Mouse (Mus musculus): ENCODE results near the gene Cdc42se2. TPM values are rescaled to one million over a fixed set of nuclear protein-coding genes. Genes with fewer than 3 reads are reported as not detected.

The Cdc42se2 gene
- polyA plus RNA-seq (2016; fragmentation: Nextera tagmentation; extraction: Ambion mirVana) = 118 and 119 TPM in 2 replicates

DNA sequence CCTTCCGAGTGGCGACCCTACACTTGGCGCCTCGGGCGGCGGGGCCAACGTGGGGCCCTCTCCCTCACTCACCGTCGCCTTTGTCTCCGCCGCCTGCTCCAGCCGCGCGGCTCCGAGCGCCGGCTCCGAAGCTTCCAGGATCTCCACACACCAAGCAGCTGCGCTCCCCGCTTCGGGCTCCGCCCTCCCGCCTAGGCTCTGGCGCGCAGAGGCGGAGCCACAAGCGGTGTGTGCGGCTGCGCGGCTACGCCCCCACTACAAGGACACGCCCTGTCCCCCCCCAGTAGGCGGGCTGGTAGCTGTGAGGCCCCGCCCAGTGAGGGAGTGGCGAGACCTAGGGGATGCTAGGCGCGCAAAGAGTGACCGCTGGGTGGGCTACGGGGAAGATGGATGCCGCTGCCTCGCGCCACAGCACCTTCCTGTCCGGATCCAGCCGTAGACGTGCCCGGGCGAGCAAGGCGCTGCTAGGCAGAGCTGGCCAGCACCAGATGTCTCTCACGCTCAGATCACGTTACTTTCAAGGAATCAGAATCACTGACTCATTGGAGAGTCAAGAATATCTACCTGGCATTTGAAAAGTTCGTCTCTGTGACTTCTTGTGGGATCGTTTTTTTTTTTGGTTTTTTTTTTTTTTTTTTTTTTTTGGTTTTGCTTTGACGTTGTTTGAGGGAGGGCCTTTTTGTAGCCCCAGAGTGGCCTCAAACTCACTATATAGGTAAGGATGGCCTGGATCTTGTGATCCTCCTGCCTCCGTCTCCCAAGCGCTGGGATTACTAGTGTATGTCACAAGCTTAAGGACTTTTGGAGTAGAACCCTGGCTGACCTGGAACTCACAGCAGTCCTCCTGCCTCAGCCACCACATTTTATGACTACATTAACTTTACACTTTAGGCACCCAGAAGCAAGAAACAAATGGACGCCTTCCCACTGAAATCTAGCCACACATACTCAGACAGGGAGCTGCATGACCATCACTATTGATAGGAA, at the start of gene Cdc42se2:
Gene Cdc42se2, minus strand, starts transcription at position 188 of the 987 bp plus-strand sequence.
- no peaks in the 10 kb centered on the region for H3K9me3 ChIP-seq
- peak within 1 kb of the TSS; percentile 94 for H3K9ac ChIP-seq (replicated peaks)
- H3K4me2 ChIP-seq = peak within 1 kb of the TSS; percentile 64
- H3K27ac ChIP-seq = peak within 1 kb of the TSS; percentile 99
- H3K4me3 ChIP-seq (replicated peaks) = peak within 1 kb of the TSS; percentile 89
- peak; percentile 97 for ATAC-seq (ENCODE audit: insufficient number of reproducible peaks, insufficient read depth, low FRiP score, low TSS enrichment, low read depth)
- H3K4me1 ChIP-seq (replicated peaks) = peaks cover 7% of the 10 kb centered on the region
- H3K36me3 ChIP-seq = peaks cover 7% of the 10 kb centered on the region; the same call in 1 of the 2 replicates
- H3K27me3 ChIP-seq = no peaks in the 10 kb centered on the region
- WGBS = 4% methylated on average over 56 of the region's 56 CpGs

DNA sequence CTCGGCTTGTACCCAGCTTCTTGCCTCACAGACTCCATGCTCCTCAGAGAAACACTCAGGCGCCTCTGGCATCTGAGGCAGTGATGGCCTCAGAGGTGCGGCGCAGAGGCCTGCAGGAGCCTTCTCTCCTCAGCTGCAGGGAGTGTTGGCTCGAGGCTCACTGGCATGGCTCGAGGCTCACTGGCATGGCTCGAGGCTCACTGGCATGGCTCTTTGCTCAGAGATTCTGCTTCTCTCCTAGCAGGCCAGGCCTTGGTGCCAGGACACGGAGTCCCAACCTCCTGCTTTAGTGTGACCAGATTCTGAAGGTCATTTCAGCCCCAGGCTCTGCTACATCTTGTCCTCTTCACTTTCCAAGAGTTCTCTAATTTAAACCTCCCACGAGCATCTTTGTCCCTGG, 48.6 kb upstream of the Cdc42se2 start:
- H3K9me3 ChIP-seq = no peaks in the 10 kb centered on the region
- no peak for ATAC-seq (ENCODE audit: insufficient number of reproducible peaks, insufficient read depth, low FRiP score, low TSS enrichment, low read depth)
- WGBS = 78% methylated on average over 9 of the region's 9 CpGs

DNA sequence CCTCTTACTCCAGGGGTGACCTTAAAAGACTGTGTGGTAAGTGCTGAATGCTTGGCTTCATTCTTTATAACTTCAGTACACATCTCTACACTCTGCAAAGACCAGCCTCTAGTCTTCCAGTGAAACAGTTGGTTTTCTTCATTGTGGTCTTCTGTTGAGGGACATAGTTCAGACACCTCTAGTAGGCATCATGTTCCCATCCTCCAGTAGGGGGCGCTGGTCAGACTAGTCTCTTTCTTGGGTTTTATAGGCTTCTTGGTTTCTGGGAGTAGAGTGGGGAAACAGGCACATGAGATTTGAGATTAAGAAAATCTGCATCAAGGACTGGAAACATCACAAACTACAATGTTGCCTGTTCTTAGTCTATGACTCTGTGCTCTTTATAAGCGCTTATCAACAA, 47.1 kb upstream of the Cdc42se2 start:
- Histone ChIP-seq H3K27me3 (no peaks in the 10 kb centered on the region), H3K9ac (replicated peaks) (no peak overlapping the region), H3K9me3 (no peaks in the 10 kb centered on the region), H3K27ac (no peak overlapping the region), H3K4me3 (replicated peaks) (no peak overlapping the region), H3K4me2 (no peak overlapping the region), H3K36me3 (no peaks in the 10 kb centered on the region), H3K4me1 (replicated peaks) (no peaks in the 10 kb centered on the region)
- WGBS = 56% methylated on average over 2 of the region's 2 CpGs
- no peak for ATAC-seq (ENCODE audit: insufficient number of reproducible peaks, insufficient read depth, low FRiP score, low TSS enrichment, low read depth)

More for the DNA sequence above, 48.6 kb upstream of the Cdc42se2 start:
- Histone ChIP-seq H3K4me3 (replicated peaks) (no peak overlapping the region), H3K9ac (replicated peaks) (no peak overlapping the region), H3K4me2 (no peak overlapping the region), H3K4me1 (replicated peaks) (no peaks in the 10 kb centered on the region), H3K27me3 (no peaks in the 10 kb centered on the region), H3K36me3 (no peaks in the 10 kb centered on the region), H3K27ac (no peak overlapping the region)

DNA sequence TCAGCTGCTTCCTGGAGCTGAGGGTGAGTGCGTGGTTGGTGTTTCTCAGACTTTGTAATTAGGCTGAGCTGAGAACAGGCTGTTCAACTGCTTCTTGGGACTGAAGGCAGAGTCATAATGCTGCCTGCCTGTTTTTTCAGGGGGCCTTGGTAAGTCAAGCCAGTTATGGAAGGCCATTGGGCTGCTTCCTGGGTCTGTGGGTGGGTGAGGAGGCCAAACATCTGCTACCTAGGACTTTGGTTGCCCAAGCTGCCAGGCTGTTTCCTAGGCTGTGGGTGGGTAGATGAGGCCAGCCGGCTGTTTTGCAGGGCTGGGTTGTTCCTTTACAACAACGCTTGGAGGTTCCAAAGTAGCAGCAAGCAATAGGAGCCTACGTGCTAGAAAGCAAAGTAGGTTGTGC, 46.4 kb upstream of the Cdc42se2 start:
- Histone ChIP-seq H3K9me3 (no peaks in the 10 kb centered on the region), H3K9ac (replicated peaks) (no peak overlapping the region), H3K4me2 (no peak overlapping the region), H3K4me3 (replicated peaks) (no peak overlapping the region), H3K4me1 (replicated peaks) (no peaks in the 10 kb centered on the region), H3K27ac (no peak overlapping the region), H3K36me3 (no peaks in the 10 kb centered on the region), H3K27me3 (no peaks in the 10 kb centered on the region)
- WGBS = 85% methylated on average over 4 of the region's 4 CpGs
- ATAC-seq (ENCODE audit: insufficient number of reproducible peaks, insufficient read depth, low FRiP score, low TSS enrichment, low read depth) = no peak

DNA sequence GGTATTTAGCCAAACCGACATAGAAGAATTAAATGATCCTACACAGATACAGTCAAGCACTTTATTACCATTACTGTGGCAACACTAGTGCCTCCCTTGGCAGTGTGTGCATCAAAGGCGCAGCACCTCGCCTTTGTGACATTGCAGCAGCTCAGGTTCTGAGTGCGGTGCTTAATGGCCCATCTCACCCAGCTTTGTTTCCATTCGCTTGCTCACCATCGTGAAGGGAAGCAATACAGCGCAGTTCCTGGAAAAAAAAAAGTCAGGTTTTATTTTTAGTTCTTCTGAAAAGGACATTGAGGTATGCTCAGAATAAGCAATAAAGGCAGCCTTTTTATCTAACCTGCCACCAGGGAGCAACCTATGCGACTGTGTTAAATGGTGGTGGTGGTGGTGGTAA, 39.3 kb upstream of the Cdc42se2 start:
- WGBS = 92% methylated on average over 8 of the region's 8 CpGs
- no peak for ATAC-seq (ENCODE audit: insufficient number of reproducible peaks, insufficient read depth, low FRiP score, low TSS enrichment, low read depth)
- H3K27ac ChIP-seq = no peak overlapping the region
- no peaks in the 10 kb centered on the region for H3K27me3 ChIP-seq
- no peak overlapping the region for H3K9ac ChIP-seq (replicated peaks)
- H3K9me3 ChIP-seq = peaks cover 14% of the 10 kb centered on the region
- no peak overlapping the region for H3K4me2 ChIP-seq
- H3K4me1 ChIP-seq (replicated peaks) = no peaks in the 10 kb centered on the region
- H3K4me3 ChIP-seq (replicated peaks) = no peak overlapping the region
- H3K36me3 ChIP-seq = no peaks in the 10 kb centered on the region

DNA sequence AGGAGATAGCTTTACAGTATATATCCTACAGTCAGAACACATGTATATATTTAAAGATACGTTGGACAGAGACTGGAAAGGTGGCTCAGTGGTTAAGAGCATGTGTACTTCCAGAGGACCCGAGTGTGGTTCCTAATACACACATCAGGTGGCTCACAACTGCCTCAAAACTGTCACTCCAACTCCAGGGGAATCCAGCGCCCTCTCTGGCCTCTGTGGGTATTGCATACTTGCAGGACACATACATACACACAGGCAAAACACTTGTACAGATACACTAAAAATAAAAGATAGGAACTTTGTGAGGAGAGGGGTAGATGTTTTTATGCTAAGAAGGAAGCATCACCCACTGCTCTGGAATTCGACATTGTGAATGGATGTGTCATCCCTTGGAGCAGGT, 38.3 kb upstream of the Cdc42se2 start:
- ATAC-seq (ENCODE audit: insufficient number of reproducible peaks, insufficient read depth, low FRiP score, low TSS enrichment, low read depth) = no peak
- H3K9ac ChIP-seq (replicated peaks) = no peak overlapping the region
- H3K9me3 ChIP-seq = peaks cover 14% of the 10 kb centered on the region
- no peaks in the 10 kb centered on the region for H3K36me3 ChIP-seq
- no peak overlapping the region for H3K4me2 ChIP-seq
- 80% methylated on average over 4 of the region's 4 CpGs for WGBS
- H3K27me3 ChIP-seq = no peaks in the 10 kb centered on the region
- no peaks in the 10 kb centered on the region for H3K4me1 ChIP-seq (replicated peaks)
- no peak overlapping the region for H3K4me3 ChIP-seq (replicated peaks)
- H3K27ac ChIP-seq = no peak overlapping the region

DNA sequence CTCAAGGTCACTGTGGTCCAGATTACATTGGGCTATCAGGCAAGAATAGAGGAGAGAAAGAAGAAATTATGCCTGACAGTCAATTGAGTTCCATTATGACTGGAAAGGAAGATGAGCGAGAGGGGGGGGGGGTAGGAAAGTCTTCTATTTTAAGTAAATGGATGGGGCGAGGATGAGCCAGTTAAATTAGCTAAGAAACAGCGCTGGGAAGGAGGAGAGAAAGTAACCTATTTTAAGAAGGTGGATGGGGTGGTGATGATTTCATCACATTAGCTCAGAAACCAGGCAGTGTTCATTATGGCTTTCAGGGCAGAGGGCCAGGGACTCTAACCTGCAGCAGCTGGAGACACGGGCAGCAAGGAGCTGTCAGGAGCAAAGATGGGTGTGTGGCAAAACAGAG, 36.0 kb upstream of the Cdc42se2 start:
- no peaks in the 10 kb centered on the region for H3K27me3 ChIP-seq
- WGBS = 84% methylated on average over 4 of the region's 4 CpGs
- no peak overlapping the region for H3K4me2 ChIP-seq
- H3K9ac ChIP-seq (replicated peaks) = no peak overlapping the region
- no peaks in the 10 kb centered on the region for H3K4me1 ChIP-seq (replicated peaks)
- no peak overlapping the region for H3K27ac ChIP-seq
- H3K9me3 ChIP-seq = peaks cover 14% of the 10 kb centered on the region
- H3K4me3 ChIP-seq (replicated peaks) = no peak overlapping the region
- no peaks in the 10 kb centered on the region for H3K36me3 ChIP-seq
- no peak for ATAC-seq (ENCODE audit: insufficient number of reproducible peaks, insufficient read depth, low FRiP score, low TSS enrichment, low read depth)

DNA sequence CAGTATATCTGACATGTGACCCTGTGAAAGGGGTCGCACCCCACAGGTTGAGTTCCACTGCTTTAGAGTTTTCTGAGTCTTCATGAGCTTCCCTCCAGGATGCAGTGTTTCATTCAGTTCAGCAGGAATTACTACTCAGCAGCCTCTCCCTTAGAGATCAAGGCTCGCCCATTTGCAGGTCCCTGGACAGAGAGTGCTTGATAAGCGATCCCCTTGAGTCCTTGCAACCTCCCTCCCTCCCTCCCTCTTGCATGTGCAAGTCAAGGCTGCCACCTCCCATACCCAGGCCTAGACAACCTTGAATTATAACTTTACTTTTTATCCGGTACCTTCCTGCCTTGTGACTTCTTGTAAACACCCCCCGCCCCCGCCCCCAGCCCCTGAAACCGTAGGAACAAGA, 32.0 kb upstream of the Cdc42se2 start:
- Histone ChIP-seq H3K36me3 (no peaks in the 10 kb centered on the region), H3K4me3 (replicated peaks) (no peak overlapping the region), H3K4me2 (no peak overlapping the region), H3K27me3 (no peaks in the 10 kb centered on the region), H3K4me1 (replicated peaks) (no peaks in the 10 kb centered on the region), H3K27ac (no peak overlapping the region), H3K9ac (replicated peaks) (no peak overlapping the region), H3K9me3 (0 out of 2 replicates have a peak, but pooled peaks cover 5% of the 10 kb centered on the region)
- WGBS = 70% methylated on average over 7 of the region's 7 CpGs
- ATAC-seq (ENCODE audit: insufficient number of reproducible peaks, insufficient read depth, low FRiP score, low TSS enrichment, low read depth) = no peak

DNA sequence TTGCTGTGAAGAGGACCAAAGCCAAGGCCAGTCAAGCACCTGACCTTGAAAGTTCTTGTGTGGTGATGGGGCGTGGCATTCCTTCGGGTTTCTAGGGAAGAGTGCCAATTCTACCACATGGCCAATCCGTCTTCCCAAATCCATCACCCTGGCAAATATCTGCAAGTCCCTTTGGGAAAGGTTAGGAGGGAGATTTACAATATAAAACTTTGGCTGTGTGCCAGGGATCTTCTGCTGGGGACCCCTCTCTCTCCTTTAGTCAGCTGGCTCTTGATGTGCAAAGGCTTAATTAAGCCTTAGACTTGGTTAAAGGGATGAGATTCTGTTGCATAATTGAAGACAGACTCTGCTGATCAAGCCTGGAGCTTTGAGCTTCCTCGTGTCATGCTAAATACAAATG, 30.0 kb upstream of the Cdc42se2 start:
- no peak for ATAC-seq (ENCODE audit: insufficient number of reproducible peaks, insufficient read depth, low FRiP score, low TSS enrichment, low read depth)
- Histone ChIP-seq H3K9ac (replicated peaks) (no peak overlapping the region), H3K27me3 (no peaks in the 10 kb centered on the region), H3K36me3 (no peaks in the 10 kb centered on the region), H3K4me1 (replicated peaks) (no peaks in the 10 kb centered on the region), H3K4me2 (no peak overlapping the region), H3K9me3 (no peaks in the 10 kb centered on the region), H3K27ac (no peak overlapping the region), H3K4me3 (replicated peaks) (no peak overlapping the region)
- WGBS = 71% methylated on average over 4 of the region's 4 CpGs

DNA sequence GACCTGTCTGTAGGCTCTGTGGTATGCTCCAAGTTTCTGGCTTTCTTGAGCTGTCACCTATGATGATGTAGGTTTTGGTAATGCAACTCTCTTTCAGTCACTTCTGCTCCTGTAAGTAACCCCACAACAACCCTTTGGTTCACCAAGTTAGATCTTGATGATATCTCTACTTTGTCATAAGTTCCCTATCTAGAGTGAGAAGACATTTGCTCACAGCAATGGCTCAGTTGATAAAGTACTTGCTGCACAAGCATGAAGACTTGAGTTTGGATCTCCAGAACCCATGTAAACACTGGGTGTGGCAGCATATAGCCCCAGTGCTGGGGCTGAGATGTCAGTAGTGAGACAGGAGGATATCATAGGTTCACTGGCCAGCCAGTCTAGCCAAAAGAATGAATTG, 28.2 kb upstream of the Cdc42se2 start:
- Histone ChIP-seq H3K4me3 (replicated peaks) (no peak overlapping the region), H3K9me3 (no peaks in the 10 kb centered on the region), H3K9ac (replicated peaks) (no peak overlapping the region), H3K36me3 (no peaks in the 10 kb centered on the region), H3K27me3 (no peaks in the 10 kb centered on the region), H3K4me2 (no peak overlapping the region), H3K27ac (no peak overlapping the region), H3K4me1 (replicated peaks) (no peaks in the 10 kb centered on the region)
- ATAC-seq (ENCODE audit: insufficient number of reproducible peaks, insufficient read depth, low FRiP score, low TSS enrichment, low read depth) = no peak

DNA sequence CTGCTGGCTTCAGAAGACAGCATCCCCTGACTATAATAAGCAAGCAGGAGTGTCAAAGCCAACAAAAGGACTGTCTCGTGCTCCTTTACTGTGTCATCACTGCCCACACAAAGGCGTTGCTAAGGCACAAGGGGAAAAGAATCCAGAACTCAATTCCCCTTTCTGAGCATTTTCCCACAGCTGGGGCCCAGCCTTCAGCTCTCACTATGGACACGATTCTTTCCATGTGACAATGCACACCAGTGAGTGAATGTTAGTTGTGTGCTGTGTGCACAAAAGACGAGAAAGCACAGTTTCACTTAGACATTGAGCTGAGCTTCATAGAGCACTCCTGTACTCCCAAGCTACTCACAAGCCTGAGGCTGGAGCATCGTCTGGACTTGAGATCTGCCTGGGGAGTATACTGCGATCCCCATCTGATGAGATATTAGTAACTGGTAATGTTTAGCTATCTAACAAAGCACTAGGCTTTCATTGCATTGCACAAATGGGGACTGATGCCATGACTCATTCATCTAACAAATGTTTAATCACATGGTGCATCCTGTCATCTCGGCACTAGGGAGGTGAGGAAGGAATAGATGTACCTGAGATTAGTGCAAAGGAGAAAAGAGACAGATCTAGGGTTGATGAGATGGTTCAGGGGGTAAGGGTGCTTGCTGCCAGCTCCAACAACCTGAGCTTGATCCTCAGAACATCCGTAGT, 25.5 kb upstream of the Cdc42se2 start:
- no peak for ATAC-seq (ENCODE audit: insufficient number of reproducible peaks, insufficient read depth, low FRiP score, low TSS enrichment, low read depth)
- Histone ChIP-seq H3K4me1 (replicated peaks) (no peaks in the 10 kb centered on the region), H3K4me3 (replicated peaks) (no peak overlapping the region), H3K4me2 (no peak overlapping the region), H3K36me3 (no peaks in the 10 kb centered on the region), H3K9ac (replicated peaks) (no peak overlapping the region), H3K27ac (no peak overlapping the region), H3K27me3 (no peaks in the 10 kb centered on the region), H3K9me3 (no peaks in the 10 kb centered on the region)
- 76% methylated on average over 8 of the region's 8 CpGs for WGBS
